ENCODE assay signal across 9 mouse cellular contexts in genomic region chr2:152696476-152697164, GRCm38 (mm10). TPM values are rescaled to one million over a fixed set of nuclear protein-coding genes. Genes with fewer than 3 reads are reported as not detected.
DNase-seq lines count a peak whose midpoint lies in the region; ATAC-seq and TF ChIP-seq lines count a peak whose summit lies in the region.
"Had no signal": no experiment of that assay in that cellular context is flagged by ENCODE, and none has a peak within 500 bp of the region (broad histone marks: within the 10 kb centered on the region; RNA-seq: fewer than 3 reads in every experiment).

No protein-coding gene starts in this region.

- peaks cover 69% of the 10 kb centered on the region for H3K36me3 ChIP-seq in E14TG2a.4 (ENCODE audit: insufficient read depth, low read length)
- H3K36me3 ChIP-seq in forebrain, embryonic 14.5 days (ENCODE audit: control insufficient read depth, insufficient read depth, low read length): peaks cover 76% of the 10 kb centered on the region
- peaks cover 23% of the 10 kb centered on the region for H3K36me3 ChIP-seq in liver, embryonic 16.5 days (ENCODE audit: control insufficient read depth, insufficient read depth)
- H3K36me3 ChIP-seq in neural tube, embryonic 15.5 days: peaks cover 56% of the 10 kb centered on the region

- WGBS in forebrain, embryonic 14.5 days: 39% methylated on average over 20 of the region's 20 CpGs
- WGBS in large intestine, adult 2 months: 35% methylated on average over 20 of the region's 20 CpGs
- WGBS in liver, embryonic 16.5 days (ENCODE audit: insufficient replicate concordance): 42% methylated on average over 20 of the region's 20 CpGs
- 44% methylated on average over 20 of the region's 20 CpGs for WGBS in neural tube, embryonic 15.5 days

- no peak overlapping the region for H3K4me2 ChIP-seq in forebrain, embryonic 14.5 days (ENCODE audit: low read length)
- H3K4me2 ChIP-seq in liver, embryonic 16.5 days (ENCODE audit: low read depth, low read length): no peak overlapping the region
- H3K4me2 ChIP-seq in neural tube, embryonic 15.5 days: peak overlapping the region; percentile 5; the same call in 1 of the 2 replicates

- TF ChIP-seq CTCF in E14TG2a.4 (conservative IDR thresholded peaks at IDR 0.05; ENCODE audit: low read length): peak; percentile 94

- H3K9ac ChIP-seq in forebrain, embryonic 14.5 days (ENCODE audit: low read length): peak overlapping the region; percentile 60
- H3K9ac ChIP-seq in liver, embryonic 16.5 days (ENCODE audit: low read depth, low read length): peak overlapping the region; percentile 25; the same call in 1 of the 2 replicates
- H3K9ac ChIP-seq in neural tube, embryonic 15.5 days (replicated peaks): peak overlapping the region; percentile 48

- H3K27ac ChIP-seq in forebrain, embryonic 14.5 days (ENCODE audit: low read depth, low read length): peak overlapping the region; percentile 39; the same call in 1 of the 2 replicates
- H3K27ac ChIP-seq in liver, embryonic 16.5 days (ENCODE audit: low read length): no peak overlapping the region
- H3K27ac ChIP-seq in neural tube, embryonic 15.5 days (replicated peaks): peak overlapping the region; percentile 75
- H3K27ac ChIP-seq: macrophage had no signal

- H3K4me1 ChIP-seq in E14TG2a.4 (replicated peaks; ENCODE audit: low read depth, low read length): peaks cover 88% of the 10 kb centered on the region
- H3K4me1 ChIP-seq in forebrain, embryonic 14.5 days (ENCODE audit: control insufficient read depth, insufficient read depth, low read length): no peaks in the 10 kb centered on the region
- H3K4me1 ChIP-seq in liver, embryonic 16.5 days (ENCODE audit: control insufficient read depth, low read depth, low read length): no peaks in the 10 kb centered on the region; the same call in 1 of the 2 replicates
- H3K4me1 ChIP-seq in neural tube, embryonic 15.5 days: peaks cover 15% of the 10 kb centered on the region

- H3K4me3 ChIP-seq in E14TG2a.4 (replicated peaks; ENCODE audit: low read length): peak overlapping the region; percentile 56
- no peak overlapping the region for H3K4me3 ChIP-seq in forebrain, embryonic 14.5 days (ENCODE audit: low read depth, low read length)
- H3K4me3 ChIP-seq in liver, embryonic 16.5 days (ENCODE audit: low read depth, low read length): no peak overlapping the region
- H3K4me3 ChIP-seq in neural tube, embryonic 15.5 days (replicated peaks): no peak overlapping the region

- DNase-seq in c-Kit-positive CD71-positive TER-119-positive erythroid progenitor cells, embryonic 14.5 days (ENCODE audit: low spot score): peak; percentile 83
- peak; percentile 94 for DNase-seq in forebrain, embryonic 14.5 days (ENCODE audit: low spot score)
- DNase-seq in heart, postnatal 14 days: peak; percentile 92 to 97
- peak; percentile 58 for DNase-seq in large intestine, adult 2 months (ENCODE audit: low read depth, low spot score)
- peak; percentile 96 for DNase-seq in testis, postnatal 10 days (ENCODE audit: low spot score)

- intact Hi-C loops in heart, postnatal 14 days (cut with DNase I): loop anchor here (1.0 kb wide), 3 partner anchors 46 to 135 kb away; partner anchors contain the start of gene Bcl2l1

- H3K9me3 ChIP-seq in E14TG2a.4 (ENCODE audit: low read length): no peaks in the 10 kb centered on the region
- H3K9me3 ChIP-seq in forebrain, embryonic 14.5 days (replicated peaks; ENCODE audit: control insufficient read depth, low read length): no peaks in the 10 kb centered on the region
- H3K9me3 ChIP-seq in liver, embryonic 16.5 days (replicated peaks; ENCODE audit: control insufficient read depth, low read length): no peaks in the 10 kb centered on the region
- H3K9me3 ChIP-seq in neural tube, embryonic 15.5 days (replicated peaks): no peaks in the 10 kb centered on the region

- ATAC-seq in forebrain, embryonic 14.5 days: peak; percentile 81
- ATAC-seq in liver, embryonic 16.5 days (ENCODE audit: low read depth): peak; percentile 76
- ATAC-seq in neural tube, embryonic 15.5 days (ENCODE audit: low FRiP score): peak; percentile 61

- H3K27me3 ChIP-seq in E14TG2a.4 (ENCODE audit: insufficient read depth, low read length): no peaks in the 10 kb centered on the region
- H3K27me3 ChIP-seq in forebrain, embryonic 14.5 days (replicated peaks; ENCODE audit: control insufficient read depth, insufficient read depth, low read length): no peaks in the 10 kb centered on the region
- H3K27me3 ChIP-seq in liver, embryonic 16.5 days (ENCODE audit: control insufficient read depth, insufficient read depth, low read depth, low read length): no peaks in the 10 kb centered on the region
- no peaks in the 10 kb centered on the region for H3K27me3 ChIP-seq in neural tube, embryonic 15.5 days (replicated peaks)

RNA-seq across cellular contexts. Expression of gene Mcts2, which starts 9.8 kb away (rescaled TPM):
- polyA plus RNA-seq in forebrain, embryonic 14.5 days (2014; fragmentation: Nextera tagmentation; extraction: Ambion mirVana): 35.8 and 42.6 TPM in 2 replicates
- total RNA-seq in heart, postnatal 14 days (2021): 10 to 100 TPM; 17.4 to 18.7 TPM
- polyA plus RNA-seq in large intestine, adult 2 months (2012; rRNA removed): 5.8 and 6.4 TPM in 2 replicates
- polyA plus RNA-seq in liver, embryonic 16.5 days (2015; fragmentation: Nextera tagmentation; extraction: Ambion mirVana): 10.2 and 11.1 TPM in 2 replicates
- 33.9 and 41.5 TPM in 2 replicates for polyA plus RNA-seq in neural tube, embryonic 15.5 days (2015; fragmentation: Nextera tagmentation; extraction: Ambion mirVana)

RNA-seq across cellular contexts. Expression of gene H13, which starts 27.4 kb away (rescaled TPM):
- 136 and 161 TPM in 2 replicates for polyA plus RNA-seq in forebrain, embryonic 14.5 days (2014; fragmentation: Nextera tagmentation; extraction: Ambion mirVana)
- total RNA-seq in heart, postnatal 14 days (2021): 10 to 100 TPM; 38.7 to 42.4 TPM
- 102 and 126 TPM in 2 replicates for polyA plus RNA-seq in large intestine, adult 2 months (2012; rRNA removed)
- polyA plus RNA-seq in liver, embryonic 16.5 days (2015; fragmentation: Nextera tagmentation; extraction: Ambion mirVana): 45.5 and 52.7 TPM in 2 replicates
- 152 and 155 TPM in 2 replicates for polyA plus RNA-seq in neural tube, embryonic 15.5 days (2015; fragmentation: Nextera tagmentation; extraction: Ambion mirVana)

RNA-seq across cellular contexts. Expression of gene Id1, which starts 39.4 kb away (rescaled TPM):
- 29.2 and 32.8 TPM in 2 replicates for polyA plus RNA-seq in forebrain, embryonic 14.5 days (2014; fragmentation: Nextera tagmentation; extraction: Ambion mirVana)
- total RNA-seq in heart, postnatal 14 days (2021): 10 to 100 TPM; 82.1 to 85.3 TPM
- 365 and 412 TPM in 2 replicates for polyA plus RNA-seq in large intestine, adult 2 months (2012; rRNA removed)
- polyA plus RNA-seq in liver, embryonic 16.5 days (2015; fragmentation: Nextera tagmentation; extraction: Ambion mirVana): 18.1 and 18.8 TPM in 2 replicates
- 57.5 and 59.1 TPM in 2 replicates for polyA plus RNA-seq in neural tube, embryonic 15.5 days (2015; fragmentation: Nextera tagmentation; extraction: Ambion mirVana)

RNA-seq across cellular contexts. Expression of gene Cox4i2, which starts 57.4 kb away (rescaled TPM):
- 4.5 and 5.9 TPM in 2 replicates for polyA plus RNA-seq in forebrain, embryonic 14.5 days (2014; fragmentation: Nextera tagmentation; extraction: Ambion mirVana)
- total RNA-seq in heart, postnatal 14 days (2021): 10 to 100 TPM; 17.8 to 19.1 TPM
- polyA plus RNA-seq in large intestine, adult 2 months (2012; rRNA removed): 1.6 and 2.0 TPM in 2 replicates
- 0.95 and 1.4 TPM in 2 replicates for polyA plus RNA-seq in liver, embryonic 16.5 days (2015; fragmentation: Nextera tagmentation; extraction: Ambion mirVana)
- polyA plus RNA-seq in neural tube, embryonic 15.5 days (2015; fragmentation: Nextera tagmentation; extraction: Ambion mirVana): 4.8 and 7.6 TPM in 2 replicates
- polyA plus RNA-seq: macrophage had no signal
